Mouse (Mus musculus) Patski (cell line): Measurements from ENCODE around the gene Hdgfl2. TPM values are rescaled to one million over a fixed set of nuclear protein-coding genes. Genes with fewer than 3 reads are reported as not detected.

ENCODE experiments used
- ATAC-seq: fragments of 100-300 bp; one replicate; pipeline ENCODE4 v1.8.0; 2021
- CTCF ChIA-PET: fragments of 350-600 bp; sonication (Branson Sonifier 250); formaldehyde crosslinking; loops from one replicate; lab custom pipeline; 2022; ENCODE audit warnings: inconsistent platforms; lab: Charles Lee
- POLR2A ChIA-PET: fragments of 350-600 bp; sonication (Branson Sonifier 250); formaldehyde crosslinking; loops from one replicate; lab custom pipeline; 2022; ENCODE audit warnings: antibody characterized with exemption, inconsistent platforms; lab: Charles Lee
- DNase-seq: peaks from one replicate; pipeline ENCODE4 v3.0.0-alpha.2; 2011; ENCODE audit warnings: low read depth, low spot score
- H3K27me3 ChIP-seq: fragments of 371-371 bp; one replicate; pipeline ENCODE4 v1.5.1; 2021
- CTCF ChIP-seq: fragments of 100-300 bp; IDR thresholded peaks from one replicate; pipeline ENCODE4 v1.5.1; 2021
- in situ Hi-C: fragments of 300-500 bp; cut with MboI; formaldehyde crosslinking; loops from 3 replicates; pipeline ENCODE4 v1.11.1; 2018; ENCODE audit warnings: low pct_unique_long_range_greater_than_20kb, mixed read lengths
- polyA plus RNA-seq: library from polyadenylated mRNA; unstranded; gene quantifications from one replicate; pipeline ENCODE4 v1.2.3, GENCODE M21; 2021

Gene Hdgfl2
- polyA plus RNA-seq, 1 experiment from 2014 or later = 117 TPM

DNA sequence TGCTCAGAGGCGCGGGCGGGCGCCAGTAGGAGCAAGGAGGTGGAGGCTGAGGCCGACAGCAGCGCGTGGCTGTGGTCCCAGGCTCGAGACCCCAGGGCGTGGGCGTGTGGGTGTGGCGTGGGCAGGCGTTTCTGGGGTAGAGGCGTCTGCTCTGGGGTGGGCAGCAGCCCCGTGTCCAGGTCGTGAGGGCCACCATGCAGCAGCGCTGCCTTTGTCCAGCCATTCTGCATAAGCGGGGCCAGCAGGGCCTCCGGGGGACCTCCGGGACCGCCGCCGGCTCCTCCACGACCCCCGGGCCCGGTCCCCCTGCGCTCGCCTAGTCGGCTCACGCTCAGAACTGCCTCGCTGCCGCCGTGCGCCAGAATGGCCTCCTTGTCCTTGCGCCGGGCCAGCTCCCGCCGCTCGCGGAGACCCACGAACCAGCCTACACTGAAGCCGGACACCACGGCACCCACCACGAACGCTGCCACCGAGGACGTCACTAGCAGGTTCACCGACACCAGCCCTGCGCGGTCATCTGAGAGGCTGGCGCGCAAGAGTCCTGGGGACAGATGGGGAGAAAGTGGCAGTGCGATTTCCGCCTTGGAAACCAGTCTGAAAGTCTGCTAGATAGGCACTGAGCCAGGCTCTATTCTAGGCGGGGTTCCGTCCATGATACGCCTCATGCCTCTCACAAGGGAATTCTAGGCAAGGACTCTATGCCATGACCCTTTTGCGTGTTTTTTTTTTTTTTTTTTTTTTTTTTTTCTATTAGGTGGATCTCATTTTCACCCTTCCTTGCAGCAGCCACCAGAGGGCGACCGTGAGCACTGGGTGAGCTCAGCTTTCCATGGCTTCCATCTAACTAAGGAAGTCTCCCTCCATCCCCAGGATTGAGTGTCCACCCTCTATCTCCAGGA lies 45.2 kb downstream of the Hdgfl2 start:
- H3K27me3 ChIP-seq = peaks cover 19% of the 10 kb centered on the region
- no peak for TF ChIP-seq CTCF
- ATAC-seq (no peak), DNase-seq (no peak)
- POLR2A ChIA-PET = no interaction called here
- in situ Hi-C loops = loop anchor here (5.0 kb wide), 1 partner anchor 38 kb away; the partner anchor contains the start of gene Tnfaip8l1
- CTCF ChIA-PET = interaction anchor here (0.7 to 2.2 kb wide), 5 partner anchors 9 to 131 kb away, joined by 3 to 7 read pairs (median 3); no protein-coding TSS in a partner anchor

DNA sequence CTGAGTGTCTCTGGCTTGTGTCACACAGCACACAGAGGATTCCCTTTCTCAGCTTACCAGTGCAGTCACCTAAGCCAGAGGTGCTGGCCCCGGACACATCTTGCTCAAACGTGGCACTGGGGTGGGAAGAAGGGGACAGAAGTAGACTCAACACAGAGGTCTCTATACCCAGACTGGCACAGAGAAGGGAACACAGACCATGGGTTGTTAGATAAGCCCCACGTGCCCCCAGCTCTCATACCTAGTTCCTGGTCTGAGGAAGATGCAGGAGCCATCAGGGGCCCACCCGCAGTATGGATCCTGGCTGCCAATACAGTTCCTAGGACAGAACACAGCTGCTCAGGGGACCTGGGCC lies 45.8 kb downstream of the Hdgfl2 start:
- H3K27me3 ChIP-seq = peaks cover 12% of the 10 kb centered on the region
- ChIA-PET CTCF (interaction anchor here (0.7 to 2.2 kb wide), 5 partner anchors 9 to 130 kb away, joined by 3 to 7 read pairs (median 3); no protein-coding TSS in a partner anchor), POLR2A (no interaction called here)
- DNase-seq (no peak), ATAC-seq (no peak)
- TF ChIP-seq CTCF = no peak
- in situ Hi-C loops = loop anchor here (5.0 kb wide), 1 partner anchor 37 kb away; the partner anchor contains the start of gene Tnfaip8l1

DNA sequence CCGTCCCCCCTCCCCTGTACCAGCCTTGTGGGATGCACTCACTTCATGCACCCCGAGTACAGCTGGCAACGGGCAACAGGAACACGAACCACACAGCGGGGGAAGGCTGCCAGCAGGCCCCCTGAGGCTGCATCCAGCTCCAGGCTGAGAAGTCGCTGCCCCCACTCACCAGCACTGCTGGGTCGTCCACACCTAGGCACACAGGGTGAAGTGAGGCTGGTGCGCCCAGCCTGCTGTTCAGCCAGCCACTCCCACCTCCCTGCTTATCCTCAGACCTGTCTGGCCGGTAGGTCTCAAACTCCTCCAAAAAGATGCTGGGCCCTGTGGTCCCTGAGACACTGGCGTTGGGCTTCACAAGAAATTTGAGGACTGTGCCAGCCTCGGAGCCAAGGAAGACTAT lies 46.7 kb downstream of the Hdgfl2 start:
- CTCF ChIA-PET = interaction anchor here (2.2 kb wide), 1 partner anchor 34 kb away, joined by 7 read pairs; no protein-coding TSS in a partner anchor

DNA sequence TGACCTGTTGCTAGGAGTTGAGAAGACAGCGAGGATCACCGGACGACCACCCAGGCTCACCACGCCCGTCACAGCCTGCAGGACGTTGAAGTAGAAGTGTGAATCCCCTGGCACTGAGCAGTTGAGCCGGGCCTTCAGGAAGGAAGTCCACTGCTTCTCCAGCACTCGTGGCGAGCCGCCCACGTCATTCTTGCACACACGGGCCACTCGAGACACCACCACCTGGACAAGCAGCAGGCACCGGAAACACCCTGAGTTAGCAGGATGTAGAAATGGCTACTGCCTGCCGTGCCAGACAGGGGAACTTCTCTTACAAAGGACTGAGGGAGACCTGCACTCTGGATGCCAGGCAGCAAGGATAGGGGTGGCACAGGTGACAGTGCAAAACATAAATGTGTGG lies 48.8 kb downstream of the Hdgfl2 start:
- ChIA-PET POLR2A (no interaction called here), CTCF (no interaction called here)
- in situ Hi-C loops = loop anchor here (5.0 kb wide), 1 partner anchor 34 kb away; the partner anchor contains the start of gene Tnfaip8l1
- DNase-seq (no peak), ATAC-seq (no peak)
- TF ChIP-seq CTCF = no peak
- H3K27me3 ChIP-seq = peaks cover 3% of the 10 kb centered on the region

More for the DNA sequence above, 46.7 kb downstream of the Hdgfl2 start:
- peaks cover 7% of the 10 kb centered on the region for H3K27me3 ChIP-seq
- ATAC-seq (no peak), DNase-seq (no peak)
- in situ Hi-C loops = loop anchor here (5.0 kb wide), 1 partner anchor 36 kb away; the partner anchor contains the start of gene Tnfaip8l1
- POLR2A ChIA-PET = no interaction called here
- no peak for TF ChIP-seq CTCF

DNA sequence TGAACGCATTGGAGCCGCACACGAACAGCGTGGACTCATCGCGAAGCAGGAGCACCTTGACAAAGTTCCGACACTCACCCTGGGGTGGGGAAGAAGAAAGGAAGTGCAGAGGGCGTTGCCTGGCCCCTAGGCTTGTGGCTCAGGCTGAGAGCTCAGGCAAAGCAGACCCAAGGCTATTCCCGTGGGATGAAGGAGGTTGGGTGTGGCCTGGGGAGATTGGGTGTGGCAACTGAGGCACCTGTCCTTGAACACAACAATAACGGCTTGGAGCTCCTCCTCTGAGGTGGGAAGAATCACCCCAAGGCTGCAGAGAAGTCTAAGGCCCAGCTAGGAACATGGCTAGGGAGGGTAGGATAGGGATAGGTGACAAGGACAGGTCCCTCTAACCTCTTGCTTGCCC lies 51.7 kb downstream of the Hdgfl2 start:
- no peak for TF ChIP-seq CTCF
- CTCF ChIA-PET = interaction anchor here (0.7 to 2.4 kb wide), 7 partner anchors 19 to 133 kb away, joined by 3 to 11 read pairs (median 5); no protein-coding TSS in a partner anchor
- H3K27me3 ChIP-seq = peaks cover 2% of the 10 kb centered on the region
- in situ Hi-C loops = loop anchor here (5.0 kb wide), 1 partner anchor 121 kb away; no protein-coding TSS in a partner anchor
- POLR2A ChIA-PET = no interaction called here
- ATAC-seq (no peak), DNase-seq (no peak)

DNA sequence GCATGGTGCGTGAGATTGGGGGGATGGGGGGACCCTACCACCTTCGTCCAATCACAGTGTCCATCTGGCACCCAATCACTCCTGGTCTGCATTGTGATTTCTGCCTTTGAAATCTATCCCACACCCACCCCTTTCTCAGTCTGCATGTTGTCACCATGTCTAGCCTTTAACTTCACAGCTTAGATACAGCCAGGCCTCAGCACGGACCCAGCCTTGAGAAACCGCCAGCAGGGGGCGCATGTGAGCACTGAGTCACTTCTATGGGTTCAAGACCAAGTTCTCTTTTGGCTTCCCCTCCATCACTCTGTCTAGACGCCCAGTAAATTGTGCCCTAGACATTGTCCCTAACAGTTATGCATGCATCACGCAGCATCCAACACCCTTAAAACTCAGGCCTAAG lies 52.4 kb downstream of the Hdgfl2 start:
- ATAC-seq (no peak), DNase-seq (no peak)
- ChIA-PET POLR2A (no interaction called here), CTCF (interaction anchor here (0.8 to 1.9 kb wide), 4 partner anchors 18 to 124 kb away, joined by 3 to 11 read pairs (median 8); no protein-coding TSS in a partner anchor)
- in situ Hi-C loops = loop anchor here (5.0 kb wide), 1 partner anchor 120 kb away; no protein-coding TSS in a partner anchor
- no peak for TF ChIP-seq CTCF
- H3K27me3 ChIP-seq = no peaks in the 10 kb centered on the region

DNA sequence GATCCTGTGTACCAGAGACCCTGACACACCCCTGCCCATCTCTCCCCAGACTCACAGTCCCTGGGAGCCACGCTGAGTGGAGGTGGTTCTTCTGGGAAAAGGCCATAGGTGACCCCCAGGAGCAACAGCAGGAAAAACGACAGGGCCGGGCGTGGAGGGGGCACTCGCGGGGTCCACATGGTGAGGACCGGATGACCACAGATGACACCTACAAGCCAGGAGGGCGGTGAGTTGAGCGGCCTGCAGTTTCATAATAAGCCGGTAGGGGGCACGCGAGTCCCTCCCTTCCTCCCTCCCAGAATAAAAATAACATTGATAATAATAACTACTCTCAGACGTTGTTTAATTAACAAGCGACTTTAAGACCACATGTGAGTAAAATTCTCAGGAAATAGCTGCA lies 53.2 kb downstream of the Hdgfl2 start:
- TF ChIP-seq CTCF = no peak
- CTCF ChIA-PET = interaction anchor here (1.1 to 3.1 kb wide), 4 partner anchors 16 to 123 kb away, joined by 3 to 12 read pairs (median 5); partner anchors contain the start of gene Plin5
- DNase-seq (no peak), ATAC-seq (no peak)
- in situ Hi-C loops = loop anchor here (5.0 kb wide), 1 partner anchor 120 kb away; no protein-coding TSS in a partner anchor
- no peaks in the 10 kb centered on the region for H3K27me3 ChIP-seq
- POLR2A ChIA-PET = no interaction called here

DNA sequence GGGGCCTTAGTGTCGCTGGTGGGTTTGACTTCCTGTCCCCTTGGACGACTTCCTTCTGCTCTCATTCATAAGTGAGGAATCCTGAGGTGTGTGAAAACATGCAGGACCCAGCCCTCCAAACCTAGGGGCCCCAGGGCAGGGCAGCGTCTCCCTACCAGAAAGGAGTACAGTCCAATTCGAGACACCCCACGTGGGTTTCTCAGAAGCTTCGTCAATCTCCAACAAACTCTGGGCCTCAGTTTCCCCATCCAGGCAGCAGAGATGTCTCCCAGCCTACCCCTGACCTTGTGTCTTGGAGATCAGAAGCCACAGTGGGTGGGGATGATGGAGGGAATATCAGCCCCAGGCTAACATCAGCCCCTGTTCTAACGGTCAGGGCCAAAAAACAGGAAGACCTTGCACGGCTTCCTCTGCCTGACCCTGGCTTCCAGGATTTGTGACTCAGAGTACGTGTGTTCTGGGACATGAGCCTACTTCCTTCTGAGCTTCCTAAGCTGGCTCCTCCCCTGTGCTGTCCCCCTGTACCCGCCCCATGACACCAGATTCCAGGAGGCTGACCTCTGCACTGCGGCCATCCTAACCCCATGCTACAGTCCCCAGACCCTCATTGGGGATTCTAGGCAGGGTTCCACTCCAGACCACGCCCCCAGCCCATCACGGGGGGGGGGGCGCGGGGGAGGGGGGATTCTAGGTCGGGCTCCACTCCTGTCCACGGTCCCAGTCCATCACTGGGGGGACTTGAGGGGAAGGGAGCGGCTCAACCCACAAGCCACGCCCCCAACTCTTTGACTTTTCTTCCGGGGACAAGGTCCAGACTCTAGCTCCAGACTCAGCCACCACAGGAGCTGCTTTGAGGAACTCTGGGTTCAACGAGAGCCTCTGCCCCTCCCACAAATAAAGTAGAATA lies 54.3 kb downstream of the Hdgfl2 start:
- TF ChIP-seq CTCF = no peak
- ATAC-seq (no peak), DNase-seq (no peak)
- CTCF ChIA-PET = interaction anchor here (0.6 to 3.1 kb wide), 9 partner anchors 13 to 122 kb away, joined by 3 to 12 read pairs (median 4); partner anchors contain the start of gene Plin5
- peaks cover under 1% of the 10 kb centered on the region for H3K27me3 ChIP-seq
- in situ Hi-C loops = loop anchor here (5.0 kb wide), 1 partner anchor 119 kb away; no protein-coding TSS in a partner anchor
- POLR2A ChIA-PET = no interaction called here

DNA sequence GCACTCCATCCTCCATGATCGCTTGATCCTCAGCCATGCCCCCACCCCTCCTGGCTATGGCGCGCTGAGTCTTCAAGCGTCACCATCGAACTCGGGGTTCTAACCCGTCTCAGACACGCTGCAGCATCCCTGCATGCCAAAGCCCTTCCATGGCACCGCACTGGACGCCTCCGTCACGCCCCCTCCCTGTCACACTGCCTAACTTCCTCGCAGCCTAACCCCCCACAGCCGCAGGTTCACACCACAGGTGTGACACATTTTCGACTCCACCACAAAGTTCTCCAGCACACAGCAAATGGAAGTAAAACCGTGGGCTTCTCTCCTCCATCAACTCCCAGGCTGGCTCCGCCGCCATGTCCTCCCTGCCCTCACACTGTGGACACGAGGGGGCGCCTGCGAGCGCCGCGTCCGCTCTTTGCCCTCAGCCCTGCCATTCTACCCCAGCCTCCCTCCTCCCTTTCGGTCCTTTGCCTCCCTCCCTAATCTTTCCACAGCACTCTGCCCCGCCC lies 55.1 kb downstream of the Hdgfl2 start:
- POLR2A ChIA-PET = no interaction called here
- no peak for TF ChIP-seq CTCF
- no peak for DNase-seq
- CTCF ChIA-PET = interaction anchor here (0.7 to 3.1 kb wide), 6 partner anchors 22 to 121 kb away, joined by 3 to 12 read pairs (median 6); no protein-coding TSS in a partner anchor
- H3K27me3 ChIP-seq = peaks cover 8% of the 10 kb centered on the region
- no peak for ATAC-seq
- in situ Hi-C loops = loop anchor here (5.0 kb wide), 1 partner anchor 118 kb away; no protein-coding TSS in a partner anchor
